13 mouse cellular contexts compared by ENCODE assay signal in genomic region chr15:61440284-61440683, GRCm38 (mm10).
DNase-seq lines count a peak whose midpoint lies in the region; ATAC-seq lines count a peak whose summit lies in the region.
"Had no signal": no experiment of that assay in that cellular context is flagged by ENCODE, and none has a peak within 500 bp of the region (broad histone marks: within the 10 kb centered on the region; RNA-seq: fewer than 3 reads in every experiment).

No protein-coding gene starts in this region.

- peak; percentile 13 for DNase-seq in heart, postnatal 4 days
- no peak for DNase-seq in heart, postnatal 14 days
- DNase-seq in adrenal gland, postnatal 10 days, result peak; percentile 29
- peak; percentile 29 to 50 for DNase-seq in kidney, postnatal 36 days
- no peak for DNase-seq in left cerebral cortex, postnatal 10 days (ENCODE audit: extremely low spot score in 1 of 2, low spot score in 2 of 2)
- no peak for DNase-seq in frontal cortex, adult 2 months (ENCODE audit: extremely low spot score in 1 of 2, low spot score in 1 of 2)
- DNase-seq: cerebellum, postnatal 14 days; lung, adult 2 months; spleen, adult 18-20 months had no signal

- intact Hi-C loops in heart, postnatal 14 days (cut with DNase I), result loop anchor here (5.0 kb wide), 1 partner anchor 43 kb away; no protein-coding TSS in a partner anchor
- intact Hi-C loops in left cerebral cortex, postnatal 10 days (cut with DNase I), result no loop called here

- peak; percentile 42 for ATAC-seq in CD4-positive, CD25-positive, alpha-beta regulatory T cell, adult 4 months
- ATAC-seq: forebrain, embryonic 15.5 days; midbrain, embryonic 13.5 days; Patski had no signal

Comparison
In these comparisons a context has a peak if more than half of its experiments do, and no peak if none do; other contexts are left out.
1. DNase-seq: peak in heart, postnatal 4 days (single experiment), adrenal gland, postnatal 10 days (single experiment) and kidney, postnatal 36 days (2 of 2); none in heart, postnatal 14 days (0 of 2), left cerebral cortex, postnatal 10 days (0 of 2) and frontal cortex, adult 2 months (0 of 2).